Mouse (Mus musculus) spleen, postnatal 10 days (tissue): ENCODE data around the gene Prkce.

Experiments
- DNase-seq, 2 experiments: peaks; one replicate each; pipeline ENCODE4 v3.0.0; 2021 to 2022; ENCODE audit warnings: low spot score in 2 of 2

The Prkce gene

GRCm38 (mm10) chr17:86514974-86515620, 347.5 kb downstream of the Prkce start:
- DNase-seq, result no peak

GRCm38 (mm10) chr17:86516630-86517029, 349.0 kb downstream of the Prkce start:
- no peak for DNase-seq

DNA sequence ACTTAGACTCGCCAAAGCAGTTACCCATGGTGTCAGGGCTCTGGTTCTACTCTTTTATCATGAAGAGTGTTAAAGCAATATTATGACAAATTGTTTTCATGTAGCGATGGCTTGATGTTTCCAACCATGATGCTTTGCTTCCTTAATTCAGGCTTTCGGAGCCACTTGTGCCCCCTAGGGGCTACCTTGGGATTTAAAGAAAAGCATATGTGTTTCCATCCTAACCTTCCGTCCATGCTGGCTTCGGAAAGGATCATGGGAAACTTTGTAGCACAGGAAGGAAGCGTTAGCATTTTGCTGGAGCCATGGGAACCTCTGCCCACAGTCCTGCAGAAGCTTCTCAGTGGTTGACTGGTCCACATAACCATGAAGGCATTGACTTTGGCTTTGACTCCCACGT, 351.0 kb downstream of the Prkce start:
- no peak for DNase-seq

- DNase-seq, result no peak
Observed at GRCm38 (mm10) chr17:86521252-86521651, 353.7 kb downstream of the Prkce start.

DNA sequence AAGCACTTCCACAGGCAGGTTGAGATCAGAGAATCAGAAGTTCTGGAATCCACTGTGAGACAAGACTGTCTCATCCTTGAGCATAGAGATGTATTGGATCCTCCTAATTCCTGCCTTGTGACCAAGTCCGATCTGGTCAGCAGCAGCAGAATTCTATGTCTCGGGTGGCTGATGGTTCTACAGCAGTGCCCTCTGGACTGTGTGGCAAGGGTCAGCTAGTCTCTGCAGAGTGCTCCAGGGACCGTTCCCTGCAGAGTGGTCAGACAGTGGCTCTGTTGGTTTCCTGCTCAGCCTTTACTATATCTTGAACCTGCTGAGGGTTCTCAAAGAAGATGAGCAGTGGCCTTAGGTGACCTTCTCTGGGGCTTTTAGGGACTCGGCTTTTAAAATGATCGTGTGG, 355.1 kb downstream of the Prkce start:
- DNase-seq, result no peak

- no peak for DNase-seq
Observed at GRCm38 (mm10) chr17:86523374-86523773, 355.8 kb downstream of the Prkce start.

- DNase-seq, result no peak
Observed at GRCm38 (mm10) chr17:86523843-86524242, 356.3 kb downstream of the Prkce start.

DNA sequence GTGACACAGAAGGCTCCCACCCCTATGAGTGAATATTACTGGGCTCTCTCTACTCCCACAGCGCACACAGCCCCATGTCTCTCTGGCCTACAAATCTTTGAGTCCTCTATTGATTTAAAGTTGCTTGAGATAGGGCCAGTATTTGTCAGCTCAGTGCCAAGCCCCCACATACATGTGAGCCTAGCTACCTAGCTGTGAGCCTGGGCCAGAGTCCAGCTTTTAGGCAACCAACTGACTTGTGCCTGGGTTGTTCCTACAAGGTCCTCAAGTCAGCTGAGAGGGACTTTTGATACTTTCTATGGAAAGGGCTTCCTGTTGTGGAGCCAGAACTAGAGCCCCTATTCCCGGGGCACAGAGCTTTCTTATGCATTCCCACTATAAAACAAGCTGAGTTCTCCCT, 357.5 kb downstream of the Prkce start:
- no peak for DNase-seq

DNA sequence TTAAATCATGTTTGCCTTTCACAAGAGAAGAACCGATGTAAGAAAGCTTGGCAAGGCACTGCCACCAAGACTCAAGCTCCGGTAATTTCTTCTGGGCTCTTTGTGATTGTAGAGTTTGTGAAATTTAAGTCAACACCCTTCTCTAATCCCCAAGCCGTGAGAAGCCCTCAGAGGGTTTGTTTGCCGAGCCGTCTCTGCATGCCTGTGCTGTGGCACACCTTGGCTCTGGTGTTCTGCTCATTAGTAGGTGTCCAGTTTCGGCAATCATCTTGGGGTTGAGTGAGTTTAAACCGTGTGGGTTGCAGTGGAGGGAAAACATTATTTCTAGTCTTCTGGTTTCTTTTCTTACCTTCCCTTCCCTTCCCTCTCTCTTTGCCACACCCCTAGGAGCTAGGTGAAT, 358.4 kb downstream of the Prkce start:
- DNase-seq, result no peak

- DNase-seq, result no peak
Observed at GRCm38 (mm10) chr17:86527298-86527697, 359.7 kb downstream of the Prkce start.

- no peak for DNase-seq
Observed at GRCm38 (mm10) chr17:86529003-86529402, 361.4 kb downstream of the Prkce start.

DNA sequence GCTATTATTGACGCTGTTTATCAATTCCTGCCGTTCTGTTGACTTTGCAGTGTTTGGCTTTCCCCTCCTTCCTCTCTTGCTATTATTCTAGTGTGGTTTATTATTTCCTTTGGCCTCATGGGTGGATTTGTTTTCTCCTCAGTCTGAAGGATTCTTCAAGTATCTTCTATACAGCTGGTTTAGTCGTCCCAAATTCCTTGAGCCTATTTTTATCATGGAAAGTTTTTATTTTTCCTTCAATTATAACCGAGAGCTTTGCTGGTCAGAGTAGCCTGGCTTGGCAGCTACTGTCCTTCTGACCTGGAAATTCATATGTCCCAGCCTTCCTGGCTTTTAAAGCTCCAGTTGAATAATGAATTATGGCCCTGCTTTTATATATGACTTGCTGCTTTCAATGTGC, 361.8 kb downstream of the Prkce start:
- no peak for DNase-seq

DNA sequence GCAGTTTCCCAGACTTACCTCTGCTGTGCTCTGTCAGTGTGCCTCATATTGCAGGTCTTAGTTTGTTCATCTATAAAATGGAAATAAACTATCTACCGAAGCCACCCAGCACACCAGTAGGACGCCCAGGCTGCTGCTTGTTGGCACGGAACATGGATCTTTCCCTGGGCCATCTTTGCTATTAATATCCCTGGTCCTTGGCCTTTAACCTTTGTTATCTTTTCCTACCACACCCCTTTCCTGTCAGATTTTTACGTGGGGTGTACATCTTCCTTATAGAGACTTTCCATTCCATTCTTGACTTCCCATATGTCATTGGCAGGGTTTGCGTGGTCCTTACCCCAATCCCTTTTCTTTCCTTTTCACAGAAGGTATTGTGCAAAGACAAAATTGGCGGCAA, 363.6 kb downstream of the Prkce start:
- no peak for DNase-seq

DNA sequence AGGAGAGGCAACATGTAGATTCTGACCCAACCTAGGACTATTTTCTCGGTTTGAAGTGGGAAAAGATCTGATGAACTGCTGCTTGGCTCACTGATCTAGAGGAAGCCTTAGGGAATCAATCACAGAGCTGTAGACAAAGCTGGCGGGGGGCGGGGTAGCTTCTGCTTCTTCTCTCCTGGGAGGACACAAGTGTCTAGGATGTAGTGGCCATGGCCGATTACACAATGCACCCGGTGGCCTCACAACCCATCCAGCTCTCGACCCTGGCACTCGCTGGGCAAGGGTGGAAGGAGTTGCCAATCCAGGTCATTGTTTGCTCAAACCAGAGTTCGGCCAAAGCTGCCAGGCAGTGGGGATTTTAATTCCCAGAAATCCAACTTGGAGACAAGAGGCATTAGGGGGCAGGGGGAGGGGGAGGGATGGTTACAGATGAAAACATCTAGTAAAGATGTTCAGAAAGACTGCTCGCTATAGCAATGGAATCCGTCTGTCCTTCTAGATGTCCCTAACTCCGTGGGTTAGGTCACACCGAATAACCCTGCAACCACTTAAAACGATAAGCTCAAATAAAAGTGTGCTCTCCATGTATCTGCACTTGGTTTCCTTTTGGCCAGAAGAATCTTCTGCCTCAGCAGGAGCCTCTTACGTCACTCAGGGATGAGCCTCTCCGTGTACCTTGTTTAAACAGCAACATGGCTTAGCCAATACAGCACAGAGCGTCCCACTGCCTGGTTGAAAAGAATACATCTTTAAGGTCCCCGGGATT, 365.4 kb downstream of the Prkce start:
- no peak for DNase-seq

DNA sequence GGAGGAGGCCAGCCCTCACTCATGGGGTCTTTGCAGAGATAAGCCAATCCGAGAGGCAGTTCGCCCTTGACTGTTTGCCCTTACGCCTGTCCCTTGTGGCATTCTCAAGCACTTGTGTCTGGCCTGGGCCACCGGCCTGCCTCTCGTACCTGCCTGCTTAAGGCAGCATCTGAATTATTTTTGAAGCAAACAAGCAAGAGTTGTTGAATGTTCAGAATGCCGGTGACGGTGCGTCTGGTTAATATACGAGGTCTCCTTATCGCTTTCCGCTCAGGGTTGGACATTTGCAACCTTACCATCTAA, 365.9 kb downstream of the Prkce start:
- no peak for DNase-seq

DNA sequence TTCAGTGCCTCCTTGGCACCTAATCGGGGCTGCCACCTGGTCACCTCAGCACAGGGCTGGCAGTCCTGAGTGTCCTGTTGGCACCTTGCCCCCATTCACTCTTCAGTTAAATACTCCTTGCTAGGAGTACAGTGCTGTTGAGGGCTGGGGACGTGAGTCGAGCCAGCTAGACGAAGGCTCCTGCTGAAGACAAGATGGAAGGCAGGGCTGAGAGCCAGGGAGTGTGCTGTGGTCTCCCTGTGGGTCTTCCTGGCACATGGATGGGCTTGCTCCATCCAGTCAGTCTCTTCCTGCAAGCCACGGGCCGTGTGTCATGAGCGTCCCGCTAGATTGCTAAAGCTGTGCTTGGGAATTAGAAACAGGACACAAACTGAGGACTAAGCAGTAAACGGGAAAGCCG, 367.5 kb downstream of the Prkce start:
- DNase-seq, result no peak

- peak; percentile 33 to 69 for DNase-seq
Observed at GRCm38 (mm10) chr17:86535827-86536656, 368.5 kb downstream of the Prkce start.

- DNase-seq, result no peak
Observed at GRCm38 (mm10) chr17:86539881-86540430, 372.4 kb downstream of the Prkce start.

DNA sequence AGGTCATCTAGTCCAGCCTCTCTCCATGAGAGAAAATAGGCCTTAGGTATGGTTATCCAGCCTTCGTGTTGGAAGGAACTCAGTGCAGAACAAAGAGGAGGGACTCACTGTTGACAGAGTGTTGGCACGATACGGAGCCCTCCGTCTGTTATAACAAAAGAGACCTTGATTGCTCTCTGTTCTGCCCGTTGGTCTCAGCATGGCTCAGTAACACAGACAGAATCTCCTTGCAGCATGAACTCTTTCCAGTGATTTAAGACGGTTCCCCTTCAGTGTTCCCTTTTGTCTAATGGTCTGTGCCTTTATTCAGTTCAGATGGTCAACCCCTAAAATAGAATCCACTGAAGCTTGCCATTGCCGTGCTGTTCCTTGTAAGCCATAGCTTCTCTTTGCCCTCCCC, 378.9 kb downstream of the Prkce start:
- DNase-seq, result no peak

GRCm38 (mm10) chr17:86549128-86549527, 381.5 kb downstream of the Prkce start:
- no peak for DNase-seq

GRCm38 (mm10) chr17:86551561-86551960, 384.0 kb downstream of the Prkce start:
- no peak for DNase-seq

DNA sequence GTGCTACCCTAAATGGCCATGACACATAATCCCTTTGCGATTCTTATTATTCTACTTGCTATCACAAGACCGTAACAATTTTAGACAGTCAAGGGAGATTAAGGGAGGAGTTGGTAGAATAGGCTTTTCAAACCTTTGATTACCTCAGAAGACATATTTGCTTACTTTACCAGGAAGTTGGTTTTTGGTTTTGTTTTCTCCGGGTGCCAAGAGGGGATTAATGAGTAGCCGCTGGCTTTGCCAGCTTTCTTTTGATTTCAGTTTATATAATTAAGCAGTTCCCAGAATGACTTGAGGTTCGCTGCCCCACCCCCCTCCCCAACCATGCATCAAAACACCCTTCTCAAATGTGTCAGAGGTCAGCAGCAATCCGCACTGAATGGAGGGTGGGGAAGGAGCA, 384.4 kb downstream of the Prkce start:
- DNase-seq, result no peak
